Mouse (Mus musculus) forebrain, postnatal 0 days (tissue): Measurements from ENCODE around the gene Nipal3. TPM values are rescaled to one million over a fixed set of nuclear protein-coding genes. Genes with fewer than 3 reads are reported as not detected.

ENCODE experiments used
- ATAC-seq: fragments of 200-750 bp; cut with Nextera tagmentation; 2 replicates; pipeline ENCODE4 v1.8.0; 2017; ENCODE audit warnings: mild to moderate bottlenecking, moderate library complexity
- DNase-seq: peaks from one replicate; pipeline ENCODE4 v3.0.0-alpha.2; 2015
- H3K27ac ChIP-seq: fragments of 300-500 bp; sonication (generic); 2 replicates; pipeline ENCODE4 v1.5.1; 2014; ENCODE audit warnings: low read depth, mild to moderate bottlenecking, antibody characterized with exemption, low read length, moderate library complexity, mixed read lengths
- H3K27me3 ChIP-seq: fragments of 300-500 bp; sonication (generic); 2 replicates; pipeline ENCODE4 v1.6.1; 2014; ENCODE audit warnings: mild to moderate bottlenecking, low read length, mixed read lengths; ENCODE audit not compliant: insufficient read depth
- H3K36me3 ChIP-seq: fragments of 300-500 bp; sonication (generic); 2 replicates; pipeline ENCODE4 v1.6.1; 2014; ENCODE audit warnings: mild to moderate bottlenecking, moderate library complexity; ENCODE audit not compliant: insufficient read depth
- H3K4me1 ChIP-seq: fragments of 300-500 bp; sonication (generic); 2 replicates; pipeline ENCODE4 v1.6.1; 2014; ENCODE audit warnings: antibody characterized with exemption; ENCODE audit not compliant: insufficient read depth
- H3K4me2 ChIP-seq: fragments of 300-500 bp; sonication (generic); 2 replicates; pipeline ENCODE4 v1.6.1; 2014; ENCODE audit warnings: low read depth, mild to moderate bottlenecking, moderate library complexity
- H3K4me3 ChIP-seq: fragments of 300-500 bp; sonication (generic); 2 replicates; pipeline ENCODE4 v1.5.1; 2014; ENCODE audit warnings: low read depth, low read length, mixed read lengths
- H3K9ac ChIP-seq: fragments of 300-500 bp; sonication (generic); 2 replicates; pipeline ENCODE4 v1.6.1; 2014; ENCODE audit warnings: mild to moderate bottlenecking
- H3K9me3 ChIP-seq: fragments of 300-500 bp; sonication (generic); 2 replicates; pipeline ENCODE4 v1.6.1; 2016; ENCODE audit warnings: low read length
- CTCF ChIP-seq: sonication (generic); IDR thresholded peaks from 2 replicates; pipeline ENCODE4 v1.5.1; 2016; ENCODE audit warnings: antibody characterized with exemption, control low read depth, low read depth
- WGBS: fragments of 180-500 bp; shearing (Covaris S2); extraction: QIAGEN DNeasy Blood & Tissue Kit; methylation state at CpG from one replicate; pipeline ENCODE4 v1.1.7; 2014; 5-methylcytosine and 5-hydroxymethylcytosine counted together
- polyA plus RNA-seq: library from polyadenylated mRNA; unstranded; fragments of >200 nt; fragmentation: Nextera tagmentation; extraction: Ambion mirVana; gene quantifications from 2 replicates; pipeline ENCODE4 v1.2.1, GENCODE M21; 2015
- total RNA-seq: library from RNA; depleted of rRNA; stranded (reverse); fragments of >200 nt; gene quantifications from 2 replicates; pipeline ENCODE4 v1.2.3, GENCODE M21; 2014

Nipal3 gene
- total and polyA plus RNA-seq, 2 experiments from 2014 or later: 6.0 to 62.1 TPM

- Histone ChIP-seq H3K4me1 (no peaks in the 10 kb centered on the region), H3K9ac (peak overlapping the region; percentile 47), H3K4me2 (peak overlapping the region; percentile 81), H3K9me3 (no peaks in the 10 kb centered on the region), H3K27me3 (no peaks in the 10 kb centered on the region), H3K27ac (0 out of 2 replicates have a peak overlapping the region, but pooled peaks have one; percentile 35), H3K4me3 (peak overlapping the region; percentile 57), H3K36me3 (peaks cover 14% of the 10 kb centered on the region)
- peak; percentile 50 for DNase-seq
- WGBS: under 1% methylated on average over 33 of the region's 33 CpGs
- peak; percentile 33 for TF ChIP-seq CTCF
- ATAC-seq: no peak
Observed at GRCm38 (mm10) chr4:135493691-135494520, 932 bp downstream of the Nipal3 start.

- H3K27ac ChIP-seq: no peak overlapping the region
- WGBS: 39% methylated on average over 4 of the region's 4 CpGs
- peaks cover 16% of the 10 kb centered on the region for H3K36me3 ChIP-seq
- peak overlapping the region; percentile 57 for H3K4me3 ChIP-seq
- H3K4me1 ChIP-seq: no peaks in the 10 kb centered on the region
- no peak for TF ChIP-seq CTCF
- 0 out of 2 replicates have a peak overlapping the region, but pooled peaks have one; percentile 1 for H3K9ac ChIP-seq
- peak overlapping the region; percentile 81 for H3K4me2 ChIP-seq
- no peak for DNase-seq
- H3K9me3 ChIP-seq: no peaks in the 10 kb centered on the region
- no peaks in the 10 kb centered on the region for H3K27me3 ChIP-seq
- no peak for ATAC-seq
Observed at GRCm38 (mm10) chr4:135493271-135493670, 1.6 kb downstream of the Nipal3 start.

GRCm38 (mm10) chr4:135489256-135489655, 5.6 kb downstream of the Nipal3 start:
- H3K36me3 ChIP-seq: peaks cover 20% of the 10 kb centered on the region
- no peak overlapping the region for H3K27ac ChIP-seq
- ATAC-seq: no peak
- H3K9me3 ChIP-seq: no peaks in the 10 kb centered on the region
- TF ChIP-seq CTCF: no peak
- WGBS: 88% methylated on average over 7 of the region's 7 CpGs
- H3K4me2 ChIP-seq: no peak overlapping the region
- no peaks in the 10 kb centered on the region for H3K27me3 ChIP-seq
- H3K9ac ChIP-seq: no peak overlapping the region
- H3K4me3 ChIP-seq: no peak overlapping the region
- H3K4me1 ChIP-seq: no peaks in the 10 kb centered on the region
- no peak for DNase-seq

DNA sequence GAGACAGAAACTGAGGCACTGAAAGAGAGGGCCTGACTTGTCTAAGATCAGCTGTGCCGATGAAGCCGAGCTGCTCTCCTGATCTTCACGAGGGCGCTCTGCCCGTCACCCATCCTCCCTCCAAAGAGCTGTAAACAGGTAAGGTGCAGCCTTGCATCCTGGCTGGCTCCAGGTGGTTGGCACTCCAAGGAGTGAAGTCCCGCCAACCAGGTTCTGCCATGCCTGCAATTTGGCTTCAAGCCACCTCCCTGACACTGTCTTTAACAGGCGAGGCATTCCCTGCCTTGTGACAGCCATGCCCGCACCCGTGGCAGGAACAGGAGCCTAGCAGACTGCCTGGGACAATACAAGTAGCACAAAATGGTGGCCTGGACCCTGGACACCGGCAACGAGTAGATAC, 8.5 kb downstream of the Nipal3 start:
- Histone ChIP-seq H3K4me1 (no peaks in the 10 kb centered on the region), H3K9me3 (no peaks in the 10 kb centered on the region), H3K4me3 (no peak overlapping the region), H3K27ac (no peak overlapping the region), H3K36me3 (peaks cover 20% of the 10 kb centered on the region), H3K9ac (no peak overlapping the region), H3K27me3 (no peaks in the 10 kb centered on the region), H3K4me2 (no peak overlapping the region)
- no peak for TF ChIP-seq CTCF
- DNase-seq (no peak), ATAC-seq (no peak)
- 78% methylated on average over 11 of the region's 11 CpGs for WGBS

- Histone ChIP-seq H3K4me2 (no peak overlapping the region), H3K27me3 (no peaks in the 10 kb centered on the region), H3K27ac (no peak overlapping the region), H3K4me3 (no peak overlapping the region), H3K4me1 (no peaks in the 10 kb centered on the region), H3K9me3 (no peaks in the 10 kb centered on the region), H3K9ac (no peak overlapping the region), H3K36me3 (peaks cover 13% of the 10 kb centered on the region)
- DNase-seq (no peak), ATAC-seq (no peak)
- WGBS: 76% methylated on average over 10 of the region's 10 CpGs
- no peak for TF ChIP-seq CTCF
Observed at GRCm38 (mm10) chr4:135485086-135485485, 9.8 kb downstream of the Nipal3 start.

DNA sequence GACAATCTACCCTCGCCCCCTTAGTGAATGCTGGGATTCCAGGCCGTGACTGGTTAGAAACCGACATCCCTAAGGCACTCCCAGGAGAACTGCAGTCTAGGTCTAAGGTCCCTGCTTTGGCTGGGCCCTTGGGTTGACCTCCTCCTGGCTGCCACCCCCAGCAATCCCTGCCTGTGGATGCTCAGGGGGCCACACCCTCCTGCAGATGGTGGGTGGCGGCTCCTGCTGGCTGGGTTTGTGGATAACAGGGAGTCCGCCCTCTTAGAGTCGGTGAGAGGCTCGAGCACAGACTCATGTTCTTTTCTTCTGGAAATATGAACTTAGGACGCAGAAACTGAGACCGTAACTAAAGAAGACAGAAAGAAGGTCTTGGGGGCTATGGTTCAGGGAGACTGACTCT, 14.5 kb downstream of the Nipal3 start:
- Histone ChIP-seq H3K4me3 (no peak overlapping the region), H3K9me3 (no peaks in the 10 kb centered on the region), H3K9ac (no peak overlapping the region), H3K4me1 (no peaks in the 10 kb centered on the region), H3K4me2 (no peak overlapping the region), H3K36me3 (no peaks in the 10 kb centered on the region), H3K27me3 (no peaks in the 10 kb centered on the region), H3K27ac (no peak overlapping the region)
- 76% methylated on average over 9 of the region's 9 CpGs for WGBS
- ATAC-seq: no peak
- TF ChIP-seq CTCF: no peak
- no peak for DNase-seq

DNA sequence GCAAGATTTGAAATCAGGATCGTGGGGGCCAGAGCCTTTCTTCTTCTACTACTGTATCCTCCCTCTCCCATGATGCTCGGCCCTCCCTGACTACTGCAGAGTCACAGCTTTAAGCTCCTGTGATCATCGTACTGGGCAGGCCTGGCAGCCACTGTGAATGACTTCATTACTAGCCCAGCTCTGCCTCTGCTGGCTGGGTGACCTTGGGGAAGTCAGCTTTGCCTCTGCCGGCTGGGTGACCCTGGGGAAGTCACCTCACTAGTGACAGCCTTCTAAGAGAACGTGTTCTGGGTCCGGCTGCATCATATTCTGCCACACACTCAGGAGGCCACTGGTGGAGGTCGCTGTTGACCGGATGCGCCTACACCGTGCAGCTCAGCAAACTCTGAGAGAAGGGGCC, 17.0 kb downstream of the Nipal3 start:
- 85% methylated on average over 10 of the region's 10 CpGs for WGBS
- Histone ChIP-seq H3K4me2 (no peak overlapping the region), H3K4me1 (no peaks in the 10 kb centered on the region), H3K4me3 (no peak overlapping the region), H3K27me3 (no peaks in the 10 kb centered on the region), H3K36me3 (no peaks in the 10 kb centered on the region), H3K9ac (no peak overlapping the region), H3K9me3 (no peaks in the 10 kb centered on the region), H3K27ac (no peak overlapping the region)
- DNase-seq (no peak), ATAC-seq (no peak)
- TF ChIP-seq CTCF: no peak
